Mouse (Mus musculus): ENCODE measurements around the gene Tmem131.

- TF ChIP-seq GATA1 (IDR thresholded peaks at IDR 0.05; ENCODE audit: borderline replicate concordance, low read length) (no peak), FLI1 (IDR thresholded peaks at IDR 0.05; ENCODE audit: low read length) (no peak)
Measured at GRCm38 (mm10) chr1:36988161-36988560, 44.7 kb upstream of the Tmem131 start.
